Mouse (Mus musculus) ES-Bruce4 (cell line): ENCODE measurements around the gene Rnf223.

Experiments used
- CTCF ChIP-seq: IDR thresholded peaks from one replicate; pipeline ENCODE4 v1.8.1; 2011; ENCODE audit warnings: low read depth, low read length
- EP300 ChIP-seq: IDR thresholded peaks from 2 replicates; pipeline ENCODE4 v1.6.1; 2011; ENCODE audit warnings: low read depth, low read length; ENCODE audit not compliant: insufficient read depth
- POLR2A ChIP-seq: IDR thresholded peaks from one replicate; pipeline ENCODE4 v1.8.1; 2011; ENCODE audit warnings: low read length; ENCODE audit not compliant: insufficient read depth

DNA sequence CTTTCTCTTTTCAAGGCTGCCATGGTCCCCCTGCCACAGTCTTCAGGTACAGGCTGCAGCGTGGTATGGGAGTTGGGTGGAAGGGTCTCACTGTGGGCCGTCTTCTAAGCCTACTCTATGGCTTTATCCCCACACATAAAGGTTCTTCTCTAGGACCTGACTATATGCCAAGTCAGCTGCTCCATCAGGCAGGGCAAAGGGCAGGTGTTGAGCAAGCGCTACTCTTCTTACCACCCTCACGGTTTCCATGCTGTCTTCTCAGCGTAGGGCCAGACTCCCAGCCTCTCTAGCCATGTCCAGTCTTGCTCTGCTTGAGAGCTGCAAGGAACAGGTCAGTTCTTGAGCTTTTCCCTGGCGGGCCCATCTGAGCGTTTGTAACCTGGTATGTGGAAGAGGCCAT, 6.2 kb upstream of the Rnf223 start:
- no peak for TF ChIP-seq POLR2A
- TF ChIP-seq CTCF, result no peak
- no peak for TF ChIP-seq EP300
